In the genomic region with DNA sequence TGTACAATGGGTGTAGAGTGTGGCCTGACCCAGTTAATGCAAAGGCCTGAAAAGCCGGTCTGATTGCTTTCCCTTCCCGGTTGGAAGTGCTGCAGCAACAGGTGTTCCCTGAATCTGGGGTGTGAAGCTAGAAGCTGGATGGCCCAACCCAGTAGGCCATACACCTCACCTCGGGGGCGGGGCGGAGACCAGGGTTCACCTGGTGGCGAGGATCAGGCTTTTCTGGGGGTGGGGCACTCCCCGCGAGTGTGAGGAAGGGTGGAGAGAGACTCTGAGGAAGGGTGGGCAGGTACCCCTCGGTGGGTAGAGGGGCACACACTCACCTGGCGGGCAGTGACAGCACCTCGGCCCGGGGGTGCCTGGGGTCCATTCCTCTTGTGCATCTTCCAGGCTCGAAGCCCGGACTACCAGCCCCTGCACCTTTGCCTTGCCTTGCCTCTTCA, we compare ENCODE assay signal across 8 mouse cellular contexts. TPM values are rescaled to one million over a fixed set of nuclear protein-coding genes. Genes with fewer than 3 reads are reported as not detected.
DNase-seq lines count a peak whose midpoint lies in the region; ATAC-seq and TF ChIP-seq lines count a peak whose summit lies in the region.

No protein-coding gene starts in this region.

- TF ChIP-seq CTCF in bone marrow macrophage, adult 2 months (IDR thresholded peaks at IDR 0.05; ENCODE audit: low read depth, low read length): no peak

- H3K4me3 ChIP-seq in heart, embryonic 12.5 days: peak overlapping the region; percentile 72
- H3K4me3 ChIP-seq in bone marrow macrophage, adult 2 months (ENCODE audit: insufficient read depth, low read length): peak overlapping the region; percentile 93
- peak overlapping the region; percentile 71 for H3K4me3 ChIP-seq in hindbrain, embryonic 13.5 days
- peak overlapping the region; percentile 68 for H3K4me3 ChIP-seq in liver, embryonic 12.5 days

- TF ChIP-seq POLR2A in bone marrow macrophage, adult 2 months (IDR thresholded peaks at IDR 0.05; ENCODE audit: borderline replicate concordance, low read depth, low read length): no peak

- H3K4me2 ChIP-seq in heart, embryonic 12.5 days: peak overlapping the region; percentile 93
- H3K4me2 ChIP-seq in hindbrain, embryonic 13.5 days: peak overlapping the region; percentile 93
- peak overlapping the region; percentile 88 for H3K4me2 ChIP-seq in liver, embryonic 12.5 days

- no peaks in the 10 kb centered on the region for H3K27me3 ChIP-seq in heart, embryonic 12.5 days (replicated peaks)
- no peaks in the 10 kb centered on the region for H3K27me3 ChIP-seq in hindbrain, embryonic 13.5 days
- no peaks in the 10 kb centered on the region for H3K27me3 ChIP-seq in liver, embryonic 12.5 days (replicated peaks)

- H3K9me3 ChIP-seq in heart, embryonic 12.5 days (replicated peaks): no peaks in the 10 kb centered on the region
- no peaks in the 10 kb centered on the region for H3K9me3 ChIP-seq in hindbrain, embryonic 13.5 days
- H3K9me3 ChIP-seq in liver, embryonic 12.5 days (replicated peaks): no peaks in the 10 kb centered on the region

- intact Hi-C loops in left cerebral cortex, postnatal 36 days (cut with DNase I): no loop called here

- H3K4me1 ChIP-seq in heart, embryonic 12.5 days (replicated peaks): peaks cover 14% of the 10 kb centered on the region
- H3K4me1 ChIP-seq in bone marrow macrophage, adult 2 months (ENCODE audit: control insufficient read depth, insufficient read depth, low read length): peaks cover 28% of the 10 kb centered on the region
- peaks cover 28% of the 10 kb centered on the region for H3K4me1 ChIP-seq in hindbrain, embryonic 13.5 days (replicated peaks)
- H3K4me1 ChIP-seq in liver, embryonic 12.5 days: peaks cover 19% of the 10 kb centered on the region

- peak overlapping the region; percentile 87 for H3K9ac ChIP-seq in heart, embryonic 12.5 days
- H3K9ac ChIP-seq in hindbrain, embryonic 13.5 days: peak overlapping the region; percentile 88
- peak overlapping the region; percentile 76 for H3K9ac ChIP-seq in liver, embryonic 12.5 days

- H3K27ac ChIP-seq in heart, embryonic 12.5 days (ENCODE audit: poor library complexity, severe bottlenecking): no peak overlapping the region
- no peak overlapping the region for H3K27ac ChIP-seq in bone marrow macrophage, adult 2 months (ENCODE audit: insufficient read depth, low read depth, low read length)
- peak overlapping the region; percentile 66; the same call in 1 of the 2 replicates for H3K27ac ChIP-seq in hindbrain, embryonic 13.5 days
- peak overlapping the region; percentile 52; the same call in 1 of the 2 replicates for H3K27ac ChIP-seq in liver, embryonic 12.5 days

- peak; percentile 41 for ATAC-seq in heart, embryonic 12.5 days (ENCODE audit: insufficient number of reproducible peaks, low FRiP score)
- ATAC-seq in hindbrain, embryonic 13.5 days (ENCODE audit: low FRiP score): peak; percentile 76
- ATAC-seq in liver, embryonic 12.5 days: peak; percentile 39
- 0 out of 2 replicates have a peak, but pooled peaks have one; percentile 20 for ATAC-seq in monocyte, adult 5-6 weeks (replicated peaks; ENCODE audit: insufficient number of reproducible peaks, low FRiP score, low TSS enrichment, poor library complexity, severe bottlenecking)

- WGBS in heart, embryonic 12.5 days: 5% methylated on average over 14 of the region's 14 CpGs
- WGBS in hindbrain, embryonic 13.5 days: 10% methylated on average over 14 of the region's 14 CpGs
- WGBS in liver, embryonic 12.5 days (ENCODE audit: insufficient replicate concordance): 5% methylated on average over 14 of the region's 14 CpGs

- H3K36me3 ChIP-seq in heart, embryonic 12.5 days: peaks cover 25% of the 10 kb centered on the region
- H3K36me3 ChIP-seq in hindbrain, embryonic 13.5 days: peaks cover 37% of the 10 kb centered on the region
- peaks cover 25% of the 10 kb centered on the region for H3K36me3 ChIP-seq in liver, embryonic 12.5 days

- DNase-seq in heart, adult 8-10 months (ENCODE audit: low spot score): no peak
- DNase-seq in left cerebral cortex, postnatal 36 days (ENCODE audit: low spot score in 2 of 2): no peak
- DNase-seq in frontal cortex, postnatal 25 days (ENCODE audit: low spot score in 2 of 2): no peak

RNA-seq across cellular contexts. Expression of a gene that starts 0.4 kb away (rescaled TPM):
- 17.7 and 18.1 TPM in 2 replicates for polyA plus RNA-seq in heart, embryonic 12.5 days (2016; fragmentation: Nextera tagmentation; extraction: Ambion mirVana)
- total RNA-seq in heart, adult 8-10 months (2022): 10 to 100 TPM; 10.9 to 14.6 (median 12.3) TPM
- polyA plus RNA-seq in bone marrow macrophage, adult 2 months (2012; ENCODE audit: insufficient read depth, insufficient read length, missing spikeins): 23.6 and 28.8 TPM in 2 replicates
- 24.4 and 26.5 TPM in 2 replicates for polyA plus RNA-seq in hindbrain, embryonic 13.5 days (2015; fragmentation: Nextera tagmentation; extraction: Ambion mirVana)
- 8.2 and 9.6 TPM in 2 replicates for polyA plus RNA-seq in liver, embryonic 12.5 days (2016; fragmentation: Nextera tagmentation; extraction: Ambion mirVana)
- total RNA-seq in monocyte, adult 5-6 weeks (2017): 8.7 to 18.5 TPM (median 16.1 TPM) in 3 replicates
- total RNA-seq in left cerebral cortex, postnatal 36 days (2021): 10 to 100 TPM; 51.1 to 53.6 TPM

RNA-seq across cellular contexts. Expression of a gene that starts 0.5 kb away (rescaled TPM):
- 1.00 and 1.1 TPM in 2 replicates for polyA plus RNA-seq in heart, embryonic 12.5 days (2016; fragmentation: Nextera tagmentation; extraction: Ambion mirVana)
- total RNA-seq in heart, adult 8-10 months (2022): 1 to 10 TPM in 1 of 4 experiments, under 1 TPM in 3; 0.17 to 1.2 (median 0.31) TPM
- polyA plus RNA-seq in bone marrow macrophage, adult 2 months (2012; ENCODE audit: insufficient read depth, insufficient read length, missing spikeins): 0.49 and 1.2 TPM in 2 replicates
- polyA plus RNA-seq in hindbrain, embryonic 13.5 days (2015; fragmentation: Nextera tagmentation; extraction: Ambion mirVana): 1.9 and 2.9 TPM in 2 replicates
- polyA plus RNA-seq in liver, embryonic 12.5 days (2016; fragmentation: Nextera tagmentation; extraction: Ambion mirVana): 0.28 and 0.58 TPM in 2 replicates
- 1.8 to 2.1 TPM in 2 of 3 replicates, not detected in the other for total RNA-seq in monocyte, adult 5-6 weeks (2017)
- 1 to 10 TPM; 1.7 to 2.1 TPM for total RNA-seq in left cerebral cortex, postnatal 36 days (2021)

RNA-seq across cellular contexts. Expression of a gene that starts 21.6 kb away (rescaled TPM):
- polyA plus RNA-seq in heart, embryonic 12.5 days (2016; fragmentation: Nextera tagmentation; extraction: Ambion mirVana): 0.14 TPM in 1 of 2 replicates, not detected in the other
- total RNA-seq in heart, adult 8-10 months (2022): under 1 TPM in 2 of 4 experiments, not detected in 2; 0.11 TPM
- polyA plus RNA-seq in bone marrow macrophage, adult 2 months (2012; ENCODE audit: insufficient read depth, insufficient read length, missing spikeins): 0.39 and 0.74 TPM in 2 replicates
- 0.48 and 0.52 TPM in 2 replicates for polyA plus RNA-seq in hindbrain, embryonic 13.5 days (2015; fragmentation: Nextera tagmentation; extraction: Ambion mirVana)
- polyA plus RNA-seq in liver, embryonic 12.5 days (2016; fragmentation: Nextera tagmentation; extraction: Ambion mirVana): 0.08 and 0.13 TPM in 2 replicates
- total RNA-seq in monocyte, adult 5-6 weeks (2017): 0.11 to 0.87 TPM (median 0.57 TPM) in 3 replicates
- total RNA-seq in left cerebral cortex, postnatal 36 days (2021): not detected

RNA-seq across cellular contexts. Expression of a gene that starts 37.7 kb away (rescaled TPM):
- polyA plus RNA-seq in heart, embryonic 12.5 days (2016; fragmentation: Nextera tagmentation; extraction: Ambion mirVana): 1.7 and 3.0 TPM in 2 replicates
- 1 to 10 TPM in 3 of 4 experiments, under 1 TPM in 1; 0.98 to 1.7 (median 1.5) TPM for total RNA-seq in heart, adult 8-10 months (2022)
- polyA plus RNA-seq in bone marrow macrophage, adult 2 months (2012; ENCODE audit: insufficient read depth, insufficient read length, missing spikeins): not detected in 2 replicates
- polyA plus RNA-seq in hindbrain, embryonic 13.5 days (2015; fragmentation: Nextera tagmentation; extraction: Ambion mirVana): 10.3 and 10.9 TPM in 2 replicates
- polyA plus RNA-seq in liver, embryonic 12.5 days (2016; fragmentation: Nextera tagmentation; extraction: Ambion mirVana): 0.61 and 1.3 TPM in 2 replicates
- total RNA-seq in monocyte, adult 5-6 weeks (2017): not detected in 3 replicates
- 1 to 10 TPM; 3.7 to 3.9 TPM for total RNA-seq in left cerebral cortex, postnatal 36 days (2021)

RNA-seq across cellular contexts. Expression of a gene that starts 42.8 kb away (rescaled TPM):
- polyA plus RNA-seq in heart, embryonic 12.5 days (2016; fragmentation: Nextera tagmentation; extraction: Ambion mirVana): 10.5 and 11.4 TPM in 2 replicates
- total RNA-seq in heart, adult 8-10 months (2022): 1 to 10 TPM; 6.3 to 8.2 (median 8.0) TPM
- 17.2 and 23.7 TPM in 2 replicates for polyA plus RNA-seq in bone marrow macrophage, adult 2 months (2012; ENCODE audit: insufficient read depth, insufficient read length, missing spikeins)
- polyA plus RNA-seq in hindbrain, embryonic 13.5 days (2015; fragmentation: Nextera tagmentation; extraction: Ambion mirVana): 20.2 and 22.2 TPM in 2 replicates
- polyA plus RNA-seq in liver, embryonic 12.5 days (2016; fragmentation: Nextera tagmentation; extraction: Ambion mirVana): 5.9 and 6.4 TPM in 2 replicates
- total RNA-seq in monocyte, adult 5-6 weeks (2017): 19.0 to 27.3 TPM (median 24.0 TPM) in 3 replicates
- total RNA-seq in left cerebral cortex, postnatal 36 days (2021): 10 to 100 TPM; 15.7 to 19.8 TPM

Comparison
In these comparisons a context has a peak if more than half of its experiments do, and no peak if none do; other contexts are left out.
1. ATAC-seq: peak in every context shown above with its lines; median percentile 76 in hindbrain, embryonic 13.5 days; 41 in heart, embryonic 12.5 days; 39 in liver, embryonic 12.5 days; 20 in monocyte, adult 5-6 weeks.
2. H3K27ac ChIP-seq: peak in hindbrain, embryonic 13.5 days (single experiment) and liver, embryonic 12.5 days (single experiment); none in heart, embryonic 12.5 days (single experiment) and bone marrow macrophage, adult 2 months (single experiment).
3. Peak in every context shown above with its lines, with median percentiles within 50 percentile points of each other: H3K4me2 ChIP-seq, H3K4me3 ChIP-seq and H3K9ac ChIP-seq.